Mouse (Mus musculus) neural tube, embryonic 11.5 days (tissue): Measurements from ENCODE around the gene A230050P20Rik. TPM values are rescaled to one million over a fixed set of nuclear protein-coding genes. Genes with fewer than 3 reads are reported as not detected.
A peak's percentile ranks its signal among the peaks of the same experiment; 100 is the strongest.

Experiments
- ATAC-seq: fragments of 200-750 bp; cut with Nextera tagmentation; 2 replicates; pipeline ENCODE4 v1.8.0; 2017; ENCODE audit warnings: moderate number of reproducible peaks, mild to moderate bottlenecking, moderate TSS enrichment, moderate library complexity; ENCODE audit not compliant: insufficient read depth, low FRiP score, low TSS enrichment
- DNase-seq: peaks from one replicate; pipeline ENCODE4 v3.0.0-alpha.2; 2015; ENCODE audit warnings: low spot score
- H3K27ac ChIP-seq: fragments of 300-500 bp; sonication (generic); 2 replicates; pipeline ENCODE4 v1.5.1; 2014; ENCODE audit warnings: low read depth, mild to moderate bottlenecking, low read length
- H3K27me3 ChIP-seq: fragments of 300-500 bp; sonication (generic); 2 replicates; pipeline ENCODE4 v1.6.1; 2014; ENCODE audit warnings: mild to moderate bottlenecking, low read length, mixed read lengths; ENCODE audit not compliant: control insufficient read depth, insufficient read depth
- H3K36me3 ChIP-seq: fragments of 300-500 bp; sonication (generic); 2 replicates; pipeline ENCODE4 v1.6.1; 2014; ENCODE audit warnings: mild to moderate bottlenecking, low read length, moderate library complexity, mixed read lengths; ENCODE audit not compliant: control insufficient read depth, insufficient read depth
- H3K4me1 ChIP-seq: fragments of 300-500 bp; sonication (generic); 2 replicates; pipeline ENCODE4 v1.6.1; 2014; ENCODE audit warnings: low read length, mixed read lengths; ENCODE audit not compliant: control insufficient read depth, insufficient read depth
- H3K4me2 ChIP-seq: fragments of 300-500 bp; sonication (generic); 2 replicates; pipeline ENCODE4 v1.6.1; 2014; ENCODE audit warnings: low read depth, mild to moderate bottlenecking, moderate library complexity
- H3K4me3 ChIP-seq: fragments of 300-500 bp; sonication (generic); 2 replicates; pipeline ENCODE4 v1.5.1; 2014; ENCODE audit warnings: low read depth, low read length
- H3K9ac ChIP-seq: fragments of 300-500 bp; sonication (generic); 2 replicates; pipeline ENCODE4 v1.6.1; 2014; ENCODE audit warnings: mild to moderate bottlenecking, low read length
- H3K9me3 ChIP-seq: fragments of 300-500 bp; sonication (generic); 2 replicates; pipeline ENCODE4 v1.6.1; 2016; ENCODE audit warnings: low read length; ENCODE audit not compliant: control insufficient read depth
- WGBS: fragments of 180-500 bp; shearing (Covaris S2); extraction: QIAGEN DNeasy Blood & Tissue Kit; methylation state at CpG from one replicate; pipeline ENCODE4 v1.1.7; 2014; 5-methylcytosine and 5-hydroxymethylcytosine counted together
- polyA plus RNA-seq: library from polyadenylated mRNA; unstranded; fragments of >200 nt; fragmentation: Nextera tagmentation; extraction: Ambion mirVana; gene quantifications from 2 replicates; pipeline ENCODE4 v1.2.1, GENCODE M21; 2014

The A230050P20Rik gene
- polyA plus RNA-seq, 1 experiment from 2014 or later, result 0.94 TPM

DNA sequence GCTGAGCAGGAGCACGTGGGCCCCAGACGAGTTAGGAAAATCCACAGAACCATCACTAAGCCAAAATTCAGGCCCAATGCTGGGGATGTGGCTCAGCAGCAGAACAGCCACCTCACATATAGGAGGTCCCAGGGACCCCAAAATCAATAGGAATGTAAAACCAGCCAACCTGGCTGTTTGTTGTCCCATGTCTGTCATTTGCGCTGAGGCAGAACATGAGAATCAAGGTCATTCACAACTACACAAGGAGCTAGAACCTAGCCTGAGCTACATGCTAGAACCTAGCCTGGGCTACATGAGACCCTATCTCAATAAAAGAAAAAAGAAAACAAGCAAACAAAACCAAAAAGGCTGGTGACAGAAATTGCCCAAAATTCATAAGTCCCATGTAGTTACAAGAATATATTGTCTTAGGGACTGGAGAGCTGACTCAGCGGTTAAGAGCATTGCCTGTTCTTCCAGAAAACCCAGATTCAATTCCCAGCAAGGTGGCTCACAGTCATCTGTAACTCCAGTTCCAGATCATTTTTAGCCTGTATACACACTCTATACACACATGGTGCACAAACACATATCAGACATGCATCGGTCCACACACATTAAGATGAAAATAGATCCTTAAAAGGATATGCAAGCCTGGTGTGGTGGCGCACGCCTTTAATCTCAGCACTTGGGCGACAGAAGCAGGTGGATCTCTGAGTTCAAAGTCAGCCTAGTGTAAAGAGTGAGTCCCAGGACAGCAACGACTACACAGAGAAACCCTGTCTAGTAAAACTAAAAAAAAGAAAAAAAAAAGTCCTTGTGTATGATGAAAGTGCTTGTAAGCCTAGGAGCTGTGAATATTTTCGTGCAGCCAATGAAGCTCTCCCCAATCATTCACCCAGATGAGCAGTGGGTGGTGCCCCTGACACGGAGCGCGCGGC, 8.9 kb downstream of the A230050P20Rik start:
- no peak; the same call in 1 of the 2 replicates for ATAC-seq
- Histone ChIP-seq H3K27ac (no peak overlapping the region), H3K36me3 (no peaks in the 10 kb centered on the region), H3K4me2 (peak overlapping the region; percentile 28), H3K9ac (peak overlapping the region; percentile 0; the same call in 1 of the 2 replicates), H3K27me3 (0 out of 2 replicates have a peak, but pooled peaks cover 2% of the 10 kb centered on the region), H3K4me3 (peak overlapping the region; percentile 13), H3K4me1 (no peaks in the 10 kb centered on the region), H3K9me3 (no peaks in the 10 kb centered on the region)
- no peak for DNase-seq
- WGBS, result 36% methylated on average over 14 of the region's 14 CpGs

DNA sequence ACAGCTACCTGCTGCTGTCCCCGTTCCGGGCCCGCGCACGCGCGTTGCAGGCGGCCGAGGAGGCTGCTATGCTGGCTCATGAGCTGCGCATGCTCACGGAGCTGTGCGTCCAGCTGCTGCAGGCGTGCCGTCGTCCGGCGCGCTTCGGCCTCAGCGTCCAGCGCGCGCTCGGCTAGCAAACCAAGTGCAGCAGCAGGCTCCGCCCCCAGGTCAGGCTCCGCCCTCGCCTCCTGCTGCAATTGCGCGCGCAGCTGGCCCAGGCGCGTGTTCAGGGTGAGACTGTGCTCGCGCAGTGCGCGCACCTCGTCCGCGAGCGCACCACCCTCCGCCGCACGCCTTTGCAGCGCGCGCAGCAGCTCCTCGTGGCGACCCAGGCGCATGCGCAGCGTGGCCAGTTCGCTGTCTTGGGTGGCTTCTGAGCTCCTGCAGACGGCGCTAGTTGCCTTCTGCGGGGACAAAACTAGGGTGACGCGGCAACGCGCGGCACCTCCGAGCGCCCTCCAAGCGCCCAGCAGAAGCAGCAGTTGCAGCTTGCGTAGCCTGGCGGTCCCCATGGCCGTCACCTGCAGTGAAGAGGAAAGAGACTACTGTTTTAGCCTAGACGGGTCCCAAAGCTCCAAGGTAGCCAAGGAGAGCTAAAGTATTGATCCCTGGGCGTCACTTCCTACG, 9.7 kb downstream of the A230050P20Rik start:
- under 1% methylated on average over 69 of the region's 69 CpGs for WGBS
- Histone ChIP-seq H3K9ac (peak overlapping the region; percentile 53), H3K4me1 (no peaks in the 10 kb centered on the region), H3K4me2 (peak overlapping the region; percentile 55), H3K4me3 (peak overlapping the region; percentile 13), H3K27me3 (0 out of 2 replicates have a peak, but pooled peaks cover 2% of the 10 kb centered on the region), H3K9me3 (no peaks in the 10 kb centered on the region), H3K27ac (peak overlapping the region; percentile 14), H3K36me3 (no peaks in the 10 kb centered on the region)
- DNase-seq (peak; percentile 100), ATAC-seq (peak; percentile 93)

DNA sequence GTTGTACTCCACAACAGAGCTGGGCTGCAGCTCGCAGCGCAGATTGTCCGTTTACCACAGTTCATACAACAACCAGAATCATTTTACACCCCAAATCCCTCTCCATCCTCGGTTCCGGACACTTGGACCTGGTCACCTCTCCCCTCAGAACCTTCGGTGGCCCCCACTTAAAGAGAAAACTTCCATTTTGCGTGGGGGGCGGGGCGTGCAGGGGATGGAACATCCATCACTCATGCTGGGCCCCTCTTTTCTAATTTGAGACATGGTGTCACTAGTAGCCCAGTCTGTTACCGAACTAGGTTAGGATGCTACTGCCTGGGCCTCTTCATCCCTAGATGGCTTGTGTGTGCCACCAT, 10.2 kb downstream of the A230050P20Rik start:
- Histone ChIP-seq H3K27ac (peak overlapping the region; percentile 14), H3K4me2 (peak overlapping the region; percentile 55)
- no peak for DNase-seq

GRCm38 (mm10) chr9:20879097-20879792, 10.8 kb downstream of the A230050P20Rik start, which contains the start of gene Angptl6:
Angptl6 (minus strand) TSS chr9:20879727.
- H3K4me3 ChIP-seq, result peak within 1 kb of the TSS; percentile 13
- WGBS, result 95% methylated on average over 13 of the region's 13 CpGs
- peak within 1 kb of the TSS; percentile 55 for H3K4me2 ChIP-seq
- 0 out of 2 replicates have a peak, but pooled peaks cover 2% of the 10 kb centered on the region for H3K27me3 ChIP-seq
- H3K36me3 ChIP-seq, result no peaks in the 10 kb centered on the region
- no peaks in the 10 kb centered on the region for H3K4me1 ChIP-seq
- H3K27ac ChIP-seq, result peak within 1 kb of the TSS; percentile 14
- peak within 1 kb of the TSS; percentile 53 for H3K9ac ChIP-seq
- DNase-seq, result no peak
- no peak for ATAC-seq
- H3K9me3 ChIP-seq, result no peaks in the 10 kb centered on the region

More for the DNA sequence above, 10.2 kb downstream of the A230050P20Rik start:
- H3K27me3 ChIP-seq, result 0 out of 2 replicates have a peak, but pooled peaks cover 2% of the 10 kb centered on the region
- ATAC-seq, result 0 out of 2 replicates have a peak, but pooled peaks have one; percentile 11
- no peaks in the 10 kb centered on the region for H3K4me1 ChIP-seq
- no peaks in the 10 kb centered on the region for H3K36me3 ChIP-seq
- H3K4me3 ChIP-seq, result peak overlapping the region; percentile 13
- H3K9ac ChIP-seq, result peak overlapping the region; percentile 53
- no peaks in the 10 kb centered on the region for H3K9me3 ChIP-seq
- 23% methylated on average over 10 of the region's 10 CpGs for WGBS

DNA sequence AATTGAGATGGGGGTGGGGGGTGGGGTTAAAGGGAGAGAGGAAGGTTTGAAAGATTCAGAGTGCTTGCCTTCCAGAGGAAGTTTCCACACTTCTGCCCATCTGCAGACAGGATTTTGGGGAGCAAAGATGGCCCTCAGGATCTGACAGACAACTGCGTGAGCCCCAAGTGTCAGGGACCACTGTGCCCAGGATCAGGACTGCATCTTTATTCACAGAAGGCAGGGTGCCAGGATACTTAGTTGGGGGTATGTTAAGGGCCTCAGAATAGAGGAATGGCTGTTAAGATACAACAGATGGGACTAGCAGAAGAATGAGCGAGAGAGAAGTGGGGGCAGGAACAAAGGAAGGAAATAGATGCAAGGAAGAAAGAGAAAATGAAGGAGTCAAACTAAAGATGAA, 18.1 kb downstream of the A230050P20Rik start:
- Histone ChIP-seq H3K9ac (no peak overlapping the region), H3K9me3 (no peaks in the 10 kb centered on the region), H3K4me1 (peaks cover 4% of the 10 kb centered on the region; the same call in 1 of the 2 replicates), H3K27ac (no peak overlapping the region), H3K4me3 (no peak overlapping the region), H3K36me3 (peaks cover 17% of the 10 kb centered on the region), H3K27me3 (no peaks in the 10 kb centered on the region), H3K4me2 (no peak overlapping the region)
- no peak for ATAC-seq
- 98% methylated on average over 2 of the region's 2 CpGs for WGBS
- no peak for DNase-seq

GRCm38 (mm10) chr9:20887191-20887590, 18.7 kb downstream of the A230050P20Rik start:
- H3K9me3 ChIP-seq, result no peaks in the 10 kb centered on the region
- no peak for DNase-seq
- WGBS, result 85% methylated on average over 6 of the region's 6 CpGs
- H3K27ac ChIP-seq, result no peak overlapping the region
- ATAC-seq, result no peak
- H3K9ac ChIP-seq, result no peak overlapping the region
- no peak overlapping the region for H3K4me3 ChIP-seq
- no peaks in the 10 kb centered on the region for H3K27me3 ChIP-seq
- peaks cover 4% of the 10 kb centered on the region; the same call in 1 of the 2 replicates for H3K4me1 ChIP-seq
- H3K36me3 ChIP-seq, result peaks cover 22% of the 10 kb centered on the region
- peak overlapping the region; percentile 39; the same call in 1 of the 2 replicates for H3K4me2 ChIP-seq

- peak; percentile 94 for ATAC-seq
- peak within 1 kb of the TSS; percentile 60 for H3K27ac ChIP-seq
- H3K27me3 ChIP-seq, result no peaks in the 10 kb centered on the region
- H3K36me3 ChIP-seq, result peaks cover 24% of the 10 kb centered on the region
- under 1% methylated on average over 37 of the region's 43 CpGs for WGBS
- no peaks in the 10 kb centered on the region for H3K9me3 ChIP-seq
- H3K9ac ChIP-seq, result peak within 1 kb of the TSS; percentile 76
- peak within 1 kb of the TSS; percentile 80 for H3K4me3 ChIP-seq
- peak; percentile 93 for DNase-seq
- H3K4me2 ChIP-seq, result peak within 1 kb of the TSS; percentile 68
- peaks cover 4% of the 10 kb centered on the region; the same call in 1 of the 2 replicates for H3K4me1 ChIP-seq
Observed at GRCm38 (mm10) chr9:20887704-20888385, 19.4 kb downstream of the A230050P20Rik start, which contains the start of gene Ppan. Ppan (plus strand) TSS chr9:20888175.
